Mouse (Mus musculus) E14TG2a.4 (cell line): ENCODE results near the gene Camk1d.
A peak's percentile ranks its signal among the peaks of the same experiment; 100 is the strongest.

Experiments
- H3K27me3 ChIP-seq: 2 replicates; pipeline ENCODE4 v1.6.1; 2014; ENCODE audit warnings: low read length, control low read depth; ENCODE audit not compliant: insufficient read depth
- H3K36me3 ChIP-seq: 2 replicates; pipeline ENCODE4 v1.6.1; 2014; ENCODE audit warnings: low read length, control low read depth; ENCODE audit not compliant: insufficient read depth
- H3K4me1 ChIP-seq: replicated peaks from 2 replicates; pipeline ENCODE4 v1.6.1; 2014; ENCODE audit warnings: low read depth, low read length, control low read depth
- H3K4me3 ChIP-seq: replicated peaks from 2 replicates; pipeline ENCODE4 v1.5.1; 2014; ENCODE audit warnings: mild to moderate bottlenecking, low read length
- H3K9me3 ChIP-seq: 2 replicates; pipeline ENCODE4 v1.6.1; 2014; ENCODE audit warnings: low read length, control low read depth
- CTCF ChIP-seq: conservative IDR thresholded peaks from 2 replicates; pipeline ENCODE4 v1.5.1; 2014; ENCODE audit warnings: low read length
- NANOG ChIP-seq: IDR thresholded peaks from 2 replicates; pipeline ENCODE4 v1.6.1; 2014; ENCODE audit warnings: borderline replicate concordance, low read length, mixed read lengths
- POU5F1 ChIP-seq: IDR thresholded peaks from 2 replicates; pipeline ENCODE4 v1.6.1; 2014; ENCODE audit warnings: low read length, borderline replicate concordance

The Camk1d gene

GRCm38 (mm10) chr2:5717675-5718074, 3.4 kb upstream of the Camk1d start:
- peaks cover 12% of the 10 kb centered on the region for H3K27me3 ChIP-seq
- peaks cover 29% of the 10 kb centered on the region for H3K4me1 ChIP-seq
- TF ChIP-seq CTCF (peak; percentile 36), POU5F1 (no peak), NANOG (no peak)
- H3K9me3 ChIP-seq = peaks cover 9% of the 10 kb centered on the region
- H3K36me3 ChIP-seq = no peaks in the 10 kb centered on the region
- no peak overlapping the region for H3K4me3 ChIP-seq

DNA sequence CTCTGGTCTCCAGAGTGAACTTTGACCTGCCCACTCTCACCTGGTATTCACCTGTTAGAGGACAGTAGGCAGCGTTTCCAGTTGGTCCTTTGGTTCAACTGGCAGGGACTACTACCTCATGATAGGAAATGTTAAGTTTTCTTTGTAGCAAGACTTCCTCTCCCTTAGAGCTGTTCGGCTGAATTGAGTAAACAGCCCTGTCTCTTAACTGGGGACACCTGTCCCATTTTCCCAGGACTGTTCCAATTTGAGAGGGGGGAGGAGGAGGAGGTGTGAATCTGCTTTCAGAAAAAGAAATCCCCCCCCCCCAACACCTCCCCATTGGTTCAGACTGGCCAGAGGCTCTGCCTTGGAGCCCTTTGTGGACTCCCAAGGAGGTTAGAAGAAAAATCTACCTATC, 1.2 kb upstream of the Camk1d start:
- Histone ChIP-seq H3K36me3 (no peaks in the 10 kb centered on the region), H3K27me3 (peaks cover 26% of the 10 kb centered on the region), H3K4me3 (peak overlapping the region; percentile 90), H3K9me3 (peaks cover 9% of the 10 kb centered on the region), H3K4me1 (peaks cover 46% of the 10 kb centered on the region)
- TF ChIP-seq NANOG = no peak
- no peak for TF ChIP-seq POU5F1
- no peak for TF ChIP-seq CTCF

- Histone ChIP-seq H3K27me3 (peaks cover 26% of the 10 kb centered on the region), H3K36me3 (no peaks in the 10 kb centered on the region)
- peak; percentile 21; the same call in 1 of the 2 replicates for TF ChIP-seq NANOG
- TF ChIP-seq CTCF = no peak; the same call in 1 of the 2 replicates
Observed at GRCm38 (mm10) chr2:5715054-5715410, 717 bp upstream of the Camk1d start.

GRCm38 (mm10) chr2:5713325-5714210, 747 bp downstream of the Camk1d start:
- peaks cover 63% of the 10 kb centered on the region for H3K4me1 ChIP-seq
- no peak for TF ChIP-seq POU5F1
- TF ChIP-seq NANOG = no peak
- no peak for TF ChIP-seq CTCF
- no peaks in the 10 kb centered on the region for H3K36me3 ChIP-seq
- peak overlapping the region; percentile 90 for H3K4me3 ChIP-seq
- peaks cover 28% of the 10 kb centered on the region for H3K27me3 ChIP-seq
- H3K9me3 ChIP-seq = peaks cover 9% of the 10 kb centered on the region

More at GRCm38 (mm10) chr2:5715054-5715410, 717 bp upstream of the Camk1d start:
- Histone ChIP-seq H3K9me3 (peaks cover 9% of the 10 kb centered on the region), H3K4me3 (peak overlapping the region; percentile 90), H3K4me1 (peaks cover 51% of the 10 kb centered on the region)

GRCm38 (mm10) chr2:5712255-5712654, 2.1 kb downstream of the Camk1d start:
- no peaks in the 10 kb centered on the region for H3K36me3 ChIP-seq
- H3K9me3 ChIP-seq = peaks cover 1% of the 10 kb centered on the region; the same call in 1 of the 2 replicates
- no peak for TF ChIP-seq NANOG
- TF ChIP-seq POU5F1 = no peak
- no peak for TF ChIP-seq CTCF
- peaks cover 30% of the 10 kb centered on the region for H3K27me3 ChIP-seq
- peaks cover 66% of the 10 kb centered on the region for H3K4me1 ChIP-seq
- 0 out of 2 replicates have a peak overlapping the region, but pooled peaks have one; percentile 11 for H3K4me3 ChIP-seq

DNA sequence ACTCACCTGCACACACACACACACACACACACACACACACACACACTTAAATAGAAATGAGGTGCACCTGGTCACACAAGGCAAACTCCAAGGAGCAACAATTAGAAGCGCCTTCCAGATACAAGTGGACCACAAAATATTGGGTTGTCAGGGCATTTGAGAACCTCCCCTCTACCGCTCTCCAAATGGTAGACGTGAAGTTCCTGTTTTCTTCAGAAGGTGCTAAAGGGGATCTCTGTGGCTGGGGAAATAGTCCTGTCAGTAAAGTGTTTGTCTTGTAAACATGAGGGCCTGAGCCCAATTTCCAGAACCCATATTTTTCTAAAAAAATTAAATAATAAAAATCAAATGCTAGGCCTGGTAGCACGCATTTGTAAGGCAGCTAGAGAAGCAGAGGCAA, 4.4 kb downstream of the Camk1d start:
- no peaks in the 10 kb centered on the region for H3K9me3 ChIP-seq
- H3K4me3 ChIP-seq = no peak overlapping the region
- peaks cover 48% of the 10 kb centered on the region for H3K4me1 ChIP-seq
- no peaks in the 10 kb centered on the region for H3K36me3 ChIP-seq
- TF ChIP-seq POU5F1 (no peak), NANOG (no peak), CTCF (no peak)
- H3K27me3 ChIP-seq = peaks cover 30% of the 10 kb centered on the region

GRCm38 (mm10) chr2:5707871-5708733, 6.2 kb downstream of the Camk1d start:
- peaks cover 47% of the 10 kb centered on the region for H3K4me1 ChIP-seq
- H3K4me3 ChIP-seq = no peak overlapping the region
- H3K36me3 ChIP-seq = no peaks in the 10 kb centered on the region
- no peak for TF ChIP-seq NANOG
- no peak for TF ChIP-seq CTCF
- TF ChIP-seq POU5F1 = no peak
- H3K9me3 ChIP-seq = no peaks in the 10 kb centered on the region
- peaks cover 21% of the 10 kb centered on the region for H3K27me3 ChIP-seq

GRCm38 (mm10) chr2:5706618-5707017, 7.7 kb downstream of the Camk1d start:
- Histone ChIP-seq H3K27me3 (peaks cover 7% of the 10 kb centered on the region), H3K4me3 (no peak overlapping the region), H3K9me3 (no peaks in the 10 kb centered on the region), H3K36me3 (no peaks in the 10 kb centered on the region), H3K4me1 (peaks cover 34% of the 10 kb centered on the region)
- TF ChIP-seq NANOG = no peak
- no peak for TF ChIP-seq CTCF
- no peak for TF ChIP-seq POU5F1

GRCm38 (mm10) chr2:5702370-5702769, 11.9 kb downstream of the Camk1d start:
- Histone ChIP-seq H3K4me1 (peaks cover 31% of the 10 kb centered on the region), H3K27me3 (no peaks in the 10 kb centered on the region), H3K36me3 (no peaks in the 10 kb centered on the region), H3K9me3 (no peaks in the 10 kb centered on the region), H3K4me3 (no peak overlapping the region)
- TF ChIP-seq NANOG (no peak), POU5F1 (no peak), CTCF (no peak)
